Mouse (Mus musculus) naive thymus-derived CD4-positive, alpha-beta T cell, adult 5 months (primary cell): Measurements from ENCODE around the gene H2-M10.3. TPM values are rescaled to one million over a fixed set of nuclear protein-coding genes. Genes with fewer than 3 reads are reported as not detected.

Experiments
- polyA plus RNA-seq: library from polyadenylated mRNA; unstranded; fragments of 100-300 nt; shearing (Covaris generic); gene quantifications from one replicate; pipeline ENCODE4 v1.2.1, GENCODE M21; 2017

Gene H2-M10.3
- not detected for polyA plus RNA-seq

DNA sequence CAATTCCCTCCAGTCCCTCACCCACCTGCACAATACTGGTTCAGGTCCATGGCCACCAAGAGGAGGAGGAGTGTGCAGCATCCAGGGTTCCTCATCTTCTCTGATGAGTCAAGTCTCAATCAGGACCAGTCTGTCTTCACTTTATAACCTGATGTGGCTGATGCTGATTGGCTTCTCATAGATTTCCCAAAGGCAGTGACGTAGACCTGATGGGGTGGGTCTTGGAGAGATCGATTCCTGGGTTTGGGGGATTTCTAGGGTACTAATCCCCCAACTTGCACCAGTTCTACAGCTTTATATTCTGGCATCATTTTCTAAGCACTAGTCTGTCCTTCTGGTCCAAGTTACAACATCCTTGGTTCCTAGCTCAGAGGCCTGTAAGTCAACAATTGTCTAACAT lies at the start of gene H2-M10.3:
TSS of gene H2-M10.3 (minus strand) at position 101 of the 400 bp plus-strand sequence.

GRCm38 (mm10) chr17:36326055-36326454 lies 42.2 kb downstream of the H2-M10.3 start, which contains the start of gene H2-M10.1:
Gene H2-M10.1 (minus strand): TSS chr17:36326155.

Other genes with a start within 250 kb of the H2-M10.3 start
- 1.2 TPM for gene Gm19684, start 246.7 kb downstream of the H2-M10.3 start, polyA plus RNA-seq
- gene Gm7030, start 239.0 kb downstream of the H2-M10.3 start, polyA plus RNA-seq, result not detected
- 9.4 TPM for gene Gm8909, start 199.9 kb downstream of the H2-M10.3 start, polyA plus RNA-seq
- 0.37 TPM for gene H2-T3, start 178.1 kb downstream of the H2-M10.3 start, polyA plus RNA-seq
- gene Rpp21, start 110.3 kb downstream of the H2-M10.3 start, polyA plus RNA-seq, result 173 TPM
- gene Trim39, start 96.2 kb downstream of the H2-M10.3 start, polyA plus RNA-seq, result 37.1 TPM
- not detected for gene H2-M10.2, start 81.9 kb downstream of the H2-M10.3 start, polyA plus RNA-seq
- gene H2-M10.1, start 42.3 kb downstream of the H2-M10.3 start, polyA plus RNA-seq, result not detected
- not detected for gene H2-M10.4, start 93.9 kb upstream of the H2-M10.3 start, polyA plus RNA-seq
- gene H2-M11, start 178.7 kb upstream of the H2-M10.3 start, polyA plus RNA-seq, result not detected